Comparison of ENCODE assay signal across 8 mouse cellular contexts in the genomic region with DNA sequence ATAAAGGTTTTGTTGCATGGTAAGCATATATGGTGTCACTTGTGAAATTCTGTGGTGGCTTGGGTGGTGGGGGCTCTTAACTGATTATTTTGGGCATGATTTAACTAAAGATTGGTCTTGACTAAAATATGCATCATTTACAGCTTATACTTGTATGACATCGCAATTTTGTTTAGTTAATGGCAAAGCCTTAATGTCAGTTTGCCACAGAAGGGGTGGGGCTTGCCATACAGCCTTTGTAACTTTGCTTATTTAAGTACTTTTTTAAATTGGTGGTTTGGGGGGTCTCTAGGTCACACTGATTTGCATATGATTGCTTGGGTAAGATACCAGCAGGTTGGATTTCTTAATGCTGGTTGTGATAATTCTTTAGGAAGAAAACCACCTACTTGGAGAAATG. TPM values are rescaled to one million over a fixed set of nuclear protein-coding genes. Genes with fewer than 3 reads are reported as not detected.
A peak's percentile ranks its signal among the peaks of the same experiment; 100 is the strongest.
DNase-seq lines count a peak whose midpoint lies in the region; ATAC-seq and TF ChIP-seq lines count a peak whose summit lies in the region.

No protein-coding gene starts in this region.

- H3K9ac ChIP-seq in kidney, embryonic 15.5 days = peak overlapping the region; percentile 53
- peak overlapping the region; percentile 60 for H3K9ac ChIP-seq in hindbrain, embryonic 14.5 days
- H3K9ac ChIP-seq in midbrain, embryonic 14.5 days (replicated peaks; ENCODE audit: low read length) = peak overlapping the region; percentile 32; the same call in 1 of the 2 replicates

- TF ChIP-seq POLR2A in bone marrow macrophage, adult 2 months (IDR thresholded peaks at IDR 0.05; ENCODE audit: borderline replicate concordance, low read depth, low read length) = no peak

- H3K36me3 ChIP-seq in kidney, embryonic 15.5 days = peaks cover 26% of the 10 kb centered on the region
- peaks cover 28% of the 10 kb centered on the region for H3K36me3 ChIP-seq in hindbrain, embryonic 14.5 days (replicated peaks; ENCODE audit: control insufficient read depth, insufficient read depth)
- H3K36me3 ChIP-seq in midbrain, embryonic 14.5 days (ENCODE audit: control insufficient read depth, insufficient read depth, low read length) = peaks cover 22% of the 10 kb centered on the region

- ATAC-seq in kidney, embryonic 15.5 days (replicated peaks; ENCODE audit: low FRiP score) = no peak
- ATAC-seq in hindbrain, embryonic 14.5 days (ENCODE audit: low FRiP score) = no peak
- no peak for ATAC-seq in midbrain, embryonic 14.5 days (ENCODE audit: low FRiP score, low TSS enrichment)

- H3K9me3 ChIP-seq in kidney, embryonic 15.5 days (replicated peaks) = no peaks in the 10 kb centered on the region
- H3K9me3 ChIP-seq in hindbrain, embryonic 14.5 days (ENCODE audit: control insufficient read depth, low read length) = no peaks in the 10 kb centered on the region
- H3K9me3 ChIP-seq in midbrain, embryonic 14.5 days (ENCODE audit: control insufficient read depth, low read length) = no peaks in the 10 kb centered on the region

- no peak for TF ChIP-seq CTCF in bone marrow macrophage, adult 2 months (IDR thresholded peaks at IDR 0.05; ENCODE audit: low read depth, low read length)

- H3K27ac ChIP-seq in kidney, embryonic 15.5 days = no peak overlapping the region
- no peak overlapping the region for H3K27ac ChIP-seq in bone marrow macrophage, adult 2 months (ENCODE audit: insufficient read depth, low read depth, low read length)
- no peak overlapping the region for H3K27ac ChIP-seq in hindbrain, embryonic 14.5 days
- H3K27ac ChIP-seq in midbrain, embryonic 14.5 days (replicated peaks; ENCODE audit: low read depth, low read length) = no peak overlapping the region

- H3K4me2 ChIP-seq in kidney, embryonic 15.5 days = peak overlapping the region; percentile 90
- H3K4me2 ChIP-seq in hindbrain, embryonic 14.5 days (replicated peaks) = peak overlapping the region; percentile 100
- H3K4me2 ChIP-seq in midbrain, embryonic 14.5 days (ENCODE audit: low read length) = peak overlapping the region; percentile 98

- H3K27me3 ChIP-seq in kidney, embryonic 15.5 days = no peaks in the 10 kb centered on the region
- H3K27me3 ChIP-seq in hindbrain, embryonic 14.5 days (ENCODE audit: control insufficient read depth, insufficient read depth, low read length) = no peaks in the 10 kb centered on the region
- no peaks in the 10 kb centered on the region for H3K27me3 ChIP-seq in midbrain, embryonic 14.5 days (ENCODE audit: control insufficient read depth, insufficient read depth, low read length)

- no peak for DNase-seq in kidney, postnatal 36 days
- DNase-seq in hindbrain, embryonic 14.5 days (ENCODE audit: low spot score) = no peak
- DNase-seq in midbrain, embryonic 14.5 days = no peak
- no peak for DNase-seq in adrenal gland, postnatal 14 days
- no peak for DNase-seq in right cerebral cortex, postnatal 4 days
- no peak for DNase-seq in left cerebral cortex, adult 8-10 months (ENCODE audit: low spot score in 2 of 2)

- H3K4me3 ChIP-seq in kidney, embryonic 15.5 days (replicated peaks) = peak overlapping the region; percentile 52
- H3K4me3 ChIP-seq in bone marrow macrophage, adult 2 months (ENCODE audit: insufficient read depth, low read length) = peak overlapping the region; percentile 61
- H3K4me3 ChIP-seq in hindbrain, embryonic 14.5 days (replicated peaks; ENCODE audit: low read length) = peak overlapping the region; percentile 56
- peak overlapping the region; percentile 48 for H3K4me3 ChIP-seq in midbrain, embryonic 14.5 days (replicated peaks; ENCODE audit: low read depth, low read length)

- peaks cover 35% of the 10 kb centered on the region for H3K4me1 ChIP-seq in kidney, embryonic 15.5 days
- peaks cover 7% of the 10 kb centered on the region for H3K4me1 ChIP-seq in bone marrow macrophage, adult 2 months (ENCODE audit: control insufficient read depth, insufficient read depth, low read length)
- H3K4me1 ChIP-seq in hindbrain, embryonic 14.5 days (replicated peaks; ENCODE audit: control insufficient read depth, insufficient read depth, low read length) = peaks cover 36% of the 10 kb centered on the region
- peaks cover 40% of the 10 kb centered on the region for H3K4me1 ChIP-seq in midbrain, embryonic 14.5 days (ENCODE audit: control insufficient read depth, insufficient read depth, low read length)

- 31% methylated on average over 1 of the region's 1 CpGs for WGBS in kidney, embryonic 15.5 days
- 52% methylated on average over 1 of the region's 1 CpGs for WGBS in hindbrain, embryonic 14.5 days
- WGBS in midbrain, embryonic 14.5 days = 44% methylated on average over 1 of the region's 1 CpGs

RNA-seq across cellular contexts. Expression of gene Ubb, which starts 2.2 kb away (rescaled TPM):
- 3,192 and 3,248 TPM in 2 replicates for polyA plus RNA-seq in kidney, embryonic 15.5 days (2015; fragmentation: Nextera tagmentation; extraction: Ambion mirVana)
- 902 and 1,063 TPM in 2 replicates for polyA plus RNA-seq in bone marrow macrophage, adult 2 months (2012; ENCODE audit: insufficient read depth, insufficient read length, missing spikeins)
- 4,396 and 4,426 TPM in 2 replicates for polyA plus RNA-seq in hindbrain, embryonic 14.5 days (2014; fragmentation: Nextera tagmentation; extraction: Ambion mirVana)
- 4,878 and 5,143 TPM in 2 replicates for polyA plus RNA-seq in midbrain, embryonic 14.5 days (2014; fragmentation: Nextera tagmentation; extraction: Ambion mirVana)
- 1,185 and 1,189 TPM in 2 replicates for total RNA-seq in adrenal gland, postnatal 14 days (2021)
- total RNA-seq in left cerebral cortex, adult 8-10 months (2022) = 1,000 to 10,000 TPM; 1,765 to 1,972 (median 1,844) TPM

RNA-seq across cellular contexts. Expression of gene Cenpv, which starts 14.1 kb away (rescaled TPM):
- polyA plus RNA-seq in kidney, embryonic 15.5 days (2015; fragmentation: Nextera tagmentation; extraction: Ambion mirVana) = 19.4 and 20.0 TPM in 2 replicates
- polyA plus RNA-seq in bone marrow macrophage, adult 2 months (2012; ENCODE audit: insufficient read depth, insufficient read length, missing spikeins) = 6.2 and 8.5 TPM in 2 replicates
- 63.8 and 64.8 TPM in 2 replicates for polyA plus RNA-seq in hindbrain, embryonic 14.5 days (2014; fragmentation: Nextera tagmentation; extraction: Ambion mirVana)
- polyA plus RNA-seq in midbrain, embryonic 14.5 days (2014; fragmentation: Nextera tagmentation; extraction: Ambion mirVana) = 72.2 and 89.3 TPM in 2 replicates
- 40.5 and 50.7 TPM in 2 replicates for total RNA-seq in adrenal gland, postnatal 14 days (2021)
- 10 to 100 TPM; 29.2 to 35.6 (median 31.8) TPM for total RNA-seq in left cerebral cortex, adult 8-10 months (2022)

RNA-seq across cellular contexts. Expression of gene Trpv2, which starts 21.1 kb away (rescaled TPM):
- 3.5 and 6.4 TPM in 2 replicates for polyA plus RNA-seq in kidney, embryonic 15.5 days (2015; fragmentation: Nextera tagmentation; extraction: Ambion mirVana)
- 107 and 114 TPM in 2 replicates for polyA plus RNA-seq in bone marrow macrophage, adult 2 months (2012; ENCODE audit: insufficient read depth, insufficient read length, missing spikeins)
- 22.6 and 28.2 TPM in 2 replicates for polyA plus RNA-seq in hindbrain, embryonic 14.5 days (2014; fragmentation: Nextera tagmentation; extraction: Ambion mirVana)
- polyA plus RNA-seq in midbrain, embryonic 14.5 days (2014; fragmentation: Nextera tagmentation; extraction: Ambion mirVana) = 26.4 and 28.0 TPM in 2 replicates
- 3.8 and 5.1 TPM in 2 replicates for total RNA-seq in adrenal gland, postnatal 14 days (2021)
- 10 to 100 TPM; 17.9 to 20.2 (median 19.3) TPM for total RNA-seq in left cerebral cortex, adult 8-10 months (2022)
